Mouse (Mus musculus) CH12.LX (cell line): ENCODE results near the gene Slc10a7. TPM values are rescaled to one million over a fixed set of nuclear protein-coding genes. Genes with fewer than 3 reads are reported as not detected.

Experiments used
- DNase-seq: peaks from one replicate; pipeline ENCODE4 v3.0.0-alpha.2; 2013; ENCODE audit errors: extremely low read depth
- H3K27ac ChIP-seq: 2 replicates; pipeline ENCODE4 v1.5.1; 2012; ENCODE audit warnings: low read depth, mild to moderate bottlenecking, control low read depth, moderate library complexity; ENCODE audit not compliant: insufficient read depth
- H3K27me3 ChIP-seq: replicated peaks from 2 replicates; pipeline ENCODE3; 2012; ENCODE audit warnings: inconsistent platforms
- H3K36me3 ChIP-seq, 2 experiments: replicated peaks in 1 of 2; 2 replicates each; pipeline versions ENCODE3 to v1.6.1; 2012; ENCODE audit warnings: inconsistent platforms in 1 of 2, low read length in 1 of 2, mild to moderate bottlenecking in 1 of 2, mixed read lengths in 1 of 2, moderate library complexity in 1 of 2; ENCODE audit not compliant: control insufficient read depth in 1 of 2, insufficient read depth in 1 of 2
- H3K4me1 ChIP-seq, 2 experiments: 2 replicates each; pipeline ENCODE4 v1.6.1; 2012; ENCODE audit warnings: inconsistent platforms in 1 of 2, moderate library complexity in 1 of 2; ENCODE audit not compliant: insufficient read depth in 2 of 2, control insufficient read depth in 1 of 2
- H3K4me2 ChIP-seq: 2 replicates; pipeline ENCODE4 v1.6.1; 2012; ENCODE audit warnings: low read depth, mild to moderate bottlenecking, control low read depth; ENCODE audit not compliant: poor library complexity, insufficient read depth, severe bottlenecking
- H3K4me3 ChIP-seq, 3 experiments: fragments of 150-350 bp in 1 of 3; sonication (generic) in 1 of 3; replicated peaks in 1 of 3; 2 replicates each; pipeline versions ENCODE3 to v1.5.1; 2011 to 2012; ENCODE audit warnings: low read depth in 2 of 3, low read length in 2 of 3, mild to moderate bottlenecking in 2 of 3, moderate library complexity in 2 of 3, control low read depth in 1 of 3, improper control_type of control experiment in 1 of 3, inconsistent platforms in 1 of 3, mixed read lengths in 1 of 3; ENCODE audit not compliant: poor library complexity in 1 of 3
- H3K79me2 ChIP-seq: replicated peaks from 2 replicates; pipeline ENCODE4 v1.6.1; 2012; ENCODE audit warnings: mild to moderate bottlenecking, moderate library complexity; ENCODE audit not compliant: control insufficient read depth, poor library complexity, insufficient read depth, severe bottlenecking; ENCODE audit errors: extremely low read depth
- H3K9ac ChIP-seq: 2 replicates; pipeline ENCODE4 v1.6.1; 2012; ENCODE audit warnings: low read depth, mild to moderate bottlenecking, control low read depth, moderate library complexity; ENCODE audit not compliant: insufficient read depth
- H3K9me3 ChIP-seq: replicated peaks from 2 replicates; pipeline ENCODE3; 2012; ENCODE audit warnings: low read length, inconsistent platforms, mixed read lengths
- BHLHE40 ChIP-seq: IDR thresholded peaks from 2 replicates; pipeline ENCODE4 v1.6.1; 2011; ENCODE audit warnings: mild to moderate bottlenecking, low read depth, low read length, improper control_type of control experiment
- ELF1 ChIP-seq: IDR thresholded peaks from 2 replicates; pipeline ENCODE4 v1.6.1; 2014; ENCODE audit warnings: low read depth, mild to moderate bottlenecking, inconsistent platforms, low read length, improper control_type of control experiment
- EP300 ChIP-seq: IDR thresholded peaks from 2 replicates; pipeline ENCODE4 v1.6.1; 2011; ENCODE audit warnings: low read length, improper control_type of control experiment
- GABPA ChIP-seq: IDR thresholded peaks from 2 replicates; pipeline ENCODE4 v1.6.1; 2012; ENCODE audit warnings: low read depth, low read length, improper control_type of control experiment, inconsistent platforms; ENCODE audit not compliant: insufficient replicate concordance
- HCFC1 ChIP-seq: IDR thresholded peaks from 2 replicates; pipeline ENCODE4 v1.6.1; 2012; ENCODE audit warnings: low read depth, mild to moderate bottlenecking, inconsistent platforms, low read length, improper control_type of control experiment
- MAZ ChIP-seq: IDR thresholded peaks from 2 replicates; pipeline ENCODE4 v1.6.1; 2012; ENCODE audit warnings: low read depth, mild to moderate bottlenecking, inconsistent platforms, low read length, improper control_type of control experiment, moderate library complexity
- MXI1 ChIP-seq: IDR thresholded peaks from 2 replicates; pipeline ENCODE4 v1.6.1; 2011; ENCODE audit warnings: mild to moderate bottlenecking, low read depth, low read length, improper control_type of control experiment
- NELFE ChIP-seq: IDR thresholded peaks from 2 replicates; pipeline ENCODE4 v1.6.1; 2011; ENCODE audit warnings: low read depth, low read length, improper control_type of control experiment
- POLR2A ChIP-seq: IDR thresholded peaks from 2 replicates; pipeline ENCODE4 v1.6.1; 2011; ENCODE audit warnings: low read depth, mild to moderate bottlenecking, improper control_type of control experiment, low read length
- POLR2AphosphoS2 ChIP-seq: IDR thresholded peaks from 2 replicates; pipeline ENCODE4 v1.6.1; 2011; ENCODE audit warnings: low read depth, low read length, improper control_type of control experiment
- RCOR1 ChIP-seq: conservative IDR thresholded peaks from 2 replicates; pipeline ENCODE4 v1.6.1; 2012; ENCODE audit warnings: low read depth, mild to moderate bottlenecking, inconsistent platforms, low read length, improper control_type of control experiment
- SIN3A ChIP-seq: IDR thresholded peaks from 2 replicates; pipeline ENCODE4 v1.6.1; 2012; ENCODE audit warnings: low read length, improper control_type of control experiment, inconsistent platforms
- TCF12 ChIP-seq: IDR thresholded peaks from 2 replicates; pipeline ENCODE4 v1.6.1; 2014; ENCODE audit warnings: low read depth, mild to moderate bottlenecking, inconsistent platforms, low read length, improper control_type of control experiment
- UBTF ChIP-seq: IDR thresholded peaks from 2 replicates; pipeline ENCODE4 v1.6.1; 2012; ENCODE audit warnings: low read depth, mild to moderate bottlenecking, inconsistent platforms, low read length, improper control_type of control experiment, moderate library complexity
- ZKSCAN1 ChIP-seq: IDR thresholded peaks from 2 replicates; pipeline ENCODE4 v1.6.1; 2012; ENCODE audit warnings: low read depth, inconsistent platforms, low read length, improper control_type of control experiment, borderline replicate concordance
- dilution Hi-C: fragments of 300-500 bp; cut with MboI; formaldehyde crosslinking; loops from 2 replicates; pipeline ENCODE4 v1.14.3; 2020; ENCODE audit warnings: low sequenced_read_pairs; ENCODE audit not compliant: extremely low pct_unique_long_range_greater_than_20kb, extremely low pct_ligation_motif_present
- in situ Hi-C: fragments of 300-500 bp; cut with MboI; formaldehyde crosslinking; loops from 3 replicates; pipeline ENCODE4 v1.14.3; 2019; ENCODE audit warnings: low sequenced_read_pairs, low pct_ligation_motif_present, low pct_unique_long_range_greater_than_20kb, mixed read lengths
- polyA plus RNA-seq: library from polyadenylated mRNA; unstranded; fragments of >175 nt; gene quantifications from 2 replicates; pipeline ENCODE4 v1.2.1, GENCODE M21; 2012; ENCODE audit warnings: low read depth; ENCODE audit not compliant: insufficient read length
- total RNA-seq, 2 experiments: library from RNA; depleted of rRNA; stranded (reverse); fragments of 300-350 nt in 1 of 2; fragments of >200 nt in 1 of 2; gene quantifications; 2 replicates each; pipeline ENCODE4 v1.2.3; 2012 to 2014

Gene Slc10a7
- total and polyA plus RNA-seq, 3 experiments, result 10.8 to 20.4 (median 16.3) TPM

- DNase-seq, result no peak
- Histone ChIP-seq H3K36me3 (peaks cover 6 to 44% of the 10 kb centered on the region in 2 experiments), H3K9ac (no peak overlapping the region), H3K4me3 (no peak overlapping the region), H3K27ac (no peak overlapping the region), H3K27me3 (no peaks in the 10 kb centered on the region), H3K4me2 (no peak overlapping the region), H3K9me3 (no peaks in the 10 kb centered on the region), H3K79me2 (no peaks in the 10 kb centered on the region), H3K4me1 (no peaks in the 10 kb centered on the region)
- dilution Hi-C loops, result no loop called here
- TF ChIP-seq EP300, result no peak
- no peak for TF ChIP-seq MAZ
- TF ChIP-seq UBTF, result no peak
- no peak for TF ChIP-seq POLR2A
- no peak for TF ChIP-seq RCOR1
- no peak for TF ChIP-seq HCFC1
- TF ChIP-seq MXI1, result no peak
- TF ChIP-seq GABPA, result no peak
- no peak for TF ChIP-seq TCF12
- no peak for TF ChIP-seq ELF1
- no peak for TF ChIP-seq SIN3A
- TF ChIP-seq ZKSCAN1, result no peak
- in situ Hi-C loops, result no loop called here
These were observed 41.6 kb downstream of the Slc10a7 start for GRCm38 (mm10) chr8:78550752-78551134.

- no peak overlapping the region for H3K4me2 ChIP-seq
- H3K4me3 ChIP-seq, result no peak overlapping the region
- H3K9ac ChIP-seq, result no peak overlapping the region
- dilution Hi-C loops, result no loop called here
- in situ Hi-C loops, result no loop called here
- H3K27ac ChIP-seq, result no peak overlapping the region
- no peaks in the 10 kb centered on the region for H3K9me3 ChIP-seq
- H3K79me2 ChIP-seq, result no peaks in the 10 kb centered on the region
- no peaks in the 10 kb centered on the region for H3K27me3 ChIP-seq
- peaks cover 6 to 48% of the 10 kb centered on the region in 2 experiments for H3K36me3 ChIP-seq
- H3K4me1 ChIP-seq, result peaks cover 0 to 8% of the 10 kb centered on the region in 2 experiments; a peak in 2 of 4 replicates
- no peak for DNase-seq
- no peak for TF ChIP-seq UBTF
- TF ChIP-seq POLR2AphosphoS2, result no peak
- TF ChIP-seq BHLHE40, result no peak
- TF ChIP-seq NELFE, result no peak
These were observed 46.7 kb downstream of the Slc10a7 start for GRCm38 (mm10) chr8:78555817-78556216.
